In the genomic region with DNA sequence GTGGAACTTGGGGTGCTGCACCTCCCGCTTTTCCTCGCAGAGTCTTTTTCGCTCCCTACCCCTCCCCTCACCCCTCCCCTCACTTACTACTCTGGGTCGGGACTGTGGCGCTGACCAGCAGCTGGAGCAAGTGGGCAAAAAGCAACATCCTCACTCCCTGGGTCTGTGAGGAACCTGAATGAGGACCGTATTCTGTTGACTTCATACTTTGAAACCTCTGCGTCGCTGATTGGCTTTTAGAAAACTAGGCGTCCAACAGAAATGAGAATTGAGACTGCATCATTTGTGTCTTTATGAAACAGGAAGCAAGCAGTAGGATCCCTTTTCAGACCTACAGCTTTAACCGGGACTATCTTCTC, we compare ENCODE assay signal across 9 mouse cellular contexts. TPM values are rescaled to one million over a fixed set of nuclear protein-coding genes. Genes with fewer than 3 reads are reported as not detected.
DNase-seq lines count a peak whose midpoint lies in the region; ATAC-seq and TF ChIP-seq lines count a peak whose summit lies in the region.
"Not testable (repeated sequence)": the region's sequence is repeated elsewhere in the genome, so short reads cannot be mapped to it uniquely, and the experiment has no call there.
"Had no signal": no experiment of that assay in that cellular context is flagged by ENCODE, and none has a peak within 500 bp of the region (broad histone marks: within the 10 kb centered on the region; RNA-seq: fewer than 3 reads in every experiment).

No protein-coding gene starts in this region.

- 0 out of 2 replicates have a peak, but pooled peaks have one; percentile 56 for ATAC-seq in cerebellum, adult (ENCODE audit: insufficient number of reproducible peaks, low FRiP score, low TSS enrichment)
- ATAC-seq in forebrain, embryonic 14.5 days, result peak; percentile 54; the same call in 1 of the 2 replicates
- ATAC-seq in liver, postnatal 0 days, result peak; percentile 31; the same call in 1 of the 2 replicates
- peak; percentile 48; the same call in 1 of the 2 replicates for ATAC-seq in midbrain, postnatal 0 days (ENCODE audit: low FRiP score)

- 5% methylated on average over 10 of the region's 10 CpGs for WGBS in forebrain, embryonic 14.5 days
- 4% methylated on average over 10 of the region's 10 CpGs for WGBS in hindbrain, embryonic 10.5 days
- WGBS in liver, postnatal 0 days (ENCODE audit: insufficient replicate concordance), result under 1% methylated on average over 10 of the region's 10 CpGs
- WGBS in midbrain, postnatal 0 days, result 2% methylated on average over 10 of the region's 10 CpGs

- H3K4me1 ChIP-seq in forebrain, embryonic 14.5 days (ENCODE audit: control insufficient read depth, insufficient read depth, low read length); liver, postnatal 0 days (ENCODE audit: insufficient read depth); midbrain, postnatal 0 days (ENCODE audit: insufficient read depth, low read length): not testable (repeated sequence)
- peaks cover 11% of the 10 kb centered on the region; the same call in 1 of the 2 replicates for H3K4me1 ChIP-seq in hindbrain, embryonic 10.5 days (replicated peaks)

- not testable (repeated sequence) for H3K27me3 ChIP-seq in forebrain, embryonic 14.5 days (replicated peaks; ENCODE audit: control insufficient read depth, insufficient read depth, low read length); liver, postnatal 0 days (ENCODE audit: insufficient read depth, low read length); midbrain, postnatal 0 days (ENCODE audit: insufficient read depth, low read length); splenic B cell, adult 2 months (ENCODE audit: control insufficient read depth, insufficient read depth, low read length, poor library complexity, severe bottlenecking)
- peaks cover 47% of the 10 kb centered on the region for H3K27me3 ChIP-seq in hindbrain, embryonic 10.5 days (ENCODE audit: insufficient read depth, poor library complexity, severe bottlenecking)

- peak; percentile 33 for DNase-seq in ES-CJ7 (ENCODE audit: low read depth, low spot score)
- peak; percentile 55 for DNase-seq in forebrain, embryonic 14.5 days (ENCODE audit: low spot score)
- DNase-seq in hindbrain, embryonic 10.5 days (ENCODE audit: low spot score), result peak; percentile 23
- DNase-seq in kidney, postnatal 25 days, result peak; percentile 24 to 45
- peak; percentile 18 for DNase-seq in liver, postnatal 0 days
- peak; percentile 56 for DNase-seq in midbrain, postnatal 0 days (ENCODE audit: low spot score)
- DNase-seq in splenic B cell, adult 2 months (ENCODE audit: low read depth, low spot score), result peak; percentile 78

- H3K27ac ChIP-seq in forebrain, embryonic 14.5 days (ENCODE audit: low read depth, low read length); liver, postnatal 0 days (ENCODE audit: low read depth); midbrain, postnatal 0 days (ENCODE audit: low read depth, low read length): not testable (repeated sequence)
- H3K27ac ChIP-seq in hindbrain, embryonic 10.5 days, result peak overlapping the region; percentile 35; the same call in 1 of the 2 replicates

- H3K36me3 ChIP-seq in forebrain, embryonic 14.5 days (ENCODE audit: control insufficient read depth, insufficient read depth, low read length); hindbrain, embryonic 10.5 days; liver, postnatal 0 days (replicated peaks; ENCODE audit: insufficient read depth, low read length); midbrain, postnatal 0 days (ENCODE audit: insufficient read depth, low read length); splenic B cell, adult 2 months (ENCODE audit: control insufficient read depth, insufficient read depth, low read length, poor library complexity, severe bottlenecking): not testable (repeated sequence)

- TF ChIP-seq CTCF in liver, postnatal 0 days (IDR thresholded peaks at IDR 0.05; ENCODE audit: low read depth); midbrain, postnatal 0 days (IDR thresholded peaks at IDR 0.05): not testable (repeated sequence)

- H3K9me3 ChIP-seq in forebrain, embryonic 14.5 days (replicated peaks; ENCODE audit: control insufficient read depth, low read length); hindbrain, embryonic 10.5 days; liver, postnatal 0 days (ENCODE audit: low read length); midbrain, postnatal 0 days (ENCODE audit: low read length): not testable (repeated sequence)

- H3K4me2 ChIP-seq in forebrain, embryonic 14.5 days (ENCODE audit: low read length), result peak overlapping the region; percentile 77
- peak overlapping the region; percentile 79 for H3K4me2 ChIP-seq in liver, postnatal 0 days (ENCODE audit: low read depth, low read length)
- H3K4me2 ChIP-seq in midbrain, postnatal 0 days (ENCODE audit: low read depth, low read length, poor library complexity, severe bottlenecking), result peak overlapping the region; percentile 78

- H3K9ac ChIP-seq in forebrain, embryonic 14.5 days (ENCODE audit: low read length), result peak overlapping the region; percentile 45; the same call in 1 of the 2 replicates
- 0 out of 2 replicates have a peak overlapping the region, but pooled peaks have one; percentile 21 for H3K9ac ChIP-seq in liver, postnatal 0 days (replicated peaks)
- not testable (repeated sequence) for H3K9ac ChIP-seq in midbrain, postnatal 0 days (replicated peaks; ENCODE audit: low read length, poor library complexity, severe bottlenecking)

- peak overlapping the region; percentile 33 for H3K4me3 ChIP-seq in forebrain, embryonic 14.5 days (ENCODE audit: low read depth, low read length)
- peak overlapping the region; percentile 54 for H3K4me3 ChIP-seq in hindbrain, embryonic 10.5 days
- peak overlapping the region; percentile 46 for H3K4me3 ChIP-seq in liver, postnatal 0 days (ENCODE audit: low read depth, low read length)
- peak overlapping the region; percentile 40 for H3K4me3 ChIP-seq in midbrain, postnatal 0 days (ENCODE audit: low read depth, low read length)

- not testable (repeated sequence) for TF ChIP-seq EP300 in liver, postnatal 0 days (IDR thresholded peaks at IDR 0.05; ENCODE audit: low read depth)

RNA-seq across cellular contexts. Expression of gene Gm19684, which starts 10.0 kb away (rescaled TPM):
- polyA plus RNA-seq in forebrain, embryonic 14.5 days (2014; fragmentation: Nextera tagmentation; extraction: Ambion mirVana), result not detected in 2 replicates
- not detected in 2 replicates for polyA plus RNA-seq in hindbrain, embryonic 10.5 days (2016; fragmentation: Nextera tagmentation; extraction: Ambion mirVana)
- polyA plus RNA-seq in liver, postnatal 0 days (2015; fragmentation: Nextera tagmentation; extraction: Ambion mirVana), result not detected in 2 replicates
- total RNA-seq in midbrain, postnatal 0 days (2014; rRNA removed), result not detected in 2 replicates
- not detected in 2 replicates for polyA plus RNA-seq in midbrain, postnatal 0 days (2015; fragmentation: Nextera tagmentation; extraction: Ambion mirVana)
- total RNA-seq: layer of hippocampus, adult 18-20 months had no signal

RNA-seq across cellular contexts. Expression of gene Gm7030, which starts 17.7 kb away (rescaled TPM):
- polyA plus RNA-seq in forebrain, embryonic 14.5 days (2014; fragmentation: Nextera tagmentation; extraction: Ambion mirVana), result not detected in 2 replicates
- polyA plus RNA-seq in hindbrain, embryonic 10.5 days (2016; fragmentation: Nextera tagmentation; extraction: Ambion mirVana), result not detected in 2 replicates
- polyA plus RNA-seq in liver, postnatal 0 days (2015; fragmentation: Nextera tagmentation; extraction: Ambion mirVana), result not detected in 2 replicates
- total RNA-seq in midbrain, postnatal 0 days (2014; rRNA removed), result not detected in 2 replicates
- polyA plus RNA-seq in midbrain, postnatal 0 days (2015; fragmentation: Nextera tagmentation; extraction: Ambion mirVana), result not detected in 2 replicates
- total RNA-seq: layer of hippocampus, adult 18-20 months had no signal

RNA-seq across cellular contexts. Expression of gene Gm11127, which starts 53.3 kb away (rescaled TPM):
- not detected in 2 replicates for polyA plus RNA-seq in forebrain, embryonic 14.5 days (2014; fragmentation: Nextera tagmentation; extraction: Ambion mirVana)
- polyA plus RNA-seq in hindbrain, embryonic 10.5 days (2016; fragmentation: Nextera tagmentation; extraction: Ambion mirVana), result not detected in 2 replicates
- polyA plus RNA-seq in liver, postnatal 0 days (2015; fragmentation: Nextera tagmentation; extraction: Ambion mirVana), result 0.12 TPM in 1 of 2 replicates, not detected in the other
- total RNA-seq in midbrain, postnatal 0 days (2014; rRNA removed), result 0.19 TPM in 1 of 2 replicates, not detected in the other
- polyA plus RNA-seq in midbrain, postnatal 0 days (2015; fragmentation: Nextera tagmentation; extraction: Ambion mirVana), result 0.12 TPM in 1 of 2 replicates, not detected in the other

RNA-seq across cellular contexts. Expression of gene Gm8909, which starts 56.8 kb away (rescaled TPM):
- polyA plus RNA-seq in forebrain, embryonic 14.5 days (2014; fragmentation: Nextera tagmentation; extraction: Ambion mirVana), result not detected in 2 replicates
- 0.22 TPM in 1 of 2 replicates, not detected in the other for polyA plus RNA-seq in hindbrain, embryonic 10.5 days (2016; fragmentation: Nextera tagmentation; extraction: Ambion mirVana)
- polyA plus RNA-seq in liver, postnatal 0 days (2015; fragmentation: Nextera tagmentation; extraction: Ambion mirVana), result not detected in 2 replicates
- total RNA-seq in midbrain, postnatal 0 days (2014; rRNA removed), result not detected in 2 replicates
- not detected in 2 replicates for polyA plus RNA-seq in midbrain, postnatal 0 days (2015; fragmentation: Nextera tagmentation; extraction: Ambion mirVana)
- total RNA-seq: layer of hippocampus, adult 18-20 months had no signal

Comparison
In these comparisons a context has a peak if more than half of its experiments do, and no peak if none do; other contexts are left out.
1. DNase-seq: peak in every context shown above with its lines; median percentile 78 in splenic B cell, adult 2 months; 56 in midbrain, postnatal 0 days; 55 in forebrain, embryonic 14.5 days; 34 in kidney, postnatal 25 days; 33 in ES-CJ7; 23 in hindbrain, embryonic 10.5 days; 18 in liver, postnatal 0 days.